Mouse (Mus musculus): ENCODE results near the gene Gm21293.
"Not testable (repeated sequence)": the region's sequence is repeated elsewhere in the genome, so short reads cannot be mapped to it uniquely, and the experiment has no call there.

The Gm21293 gene

DNA sequence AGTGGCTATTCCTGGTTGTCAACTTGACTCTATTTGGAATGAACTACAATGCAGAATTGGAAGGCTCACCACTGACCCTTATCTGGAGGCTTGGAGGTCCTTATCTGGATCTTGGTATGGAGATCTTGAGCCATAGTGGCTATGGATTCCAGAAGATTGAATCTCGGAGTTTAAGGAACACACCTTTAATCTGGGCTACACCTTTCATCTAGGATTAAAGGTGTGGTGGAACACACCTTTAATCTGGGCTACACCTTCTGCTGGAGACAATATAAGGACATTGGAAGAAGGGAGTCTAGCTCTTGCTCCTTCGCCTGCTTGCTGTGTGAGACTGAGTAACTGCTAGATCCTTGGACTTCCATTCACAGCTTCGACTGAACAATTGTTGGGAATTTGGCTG lies at the start of gene Gm21293:
Gm21293 (plus strand) TSS at position 301 of the 400 bp plus-strand sequence.
- DNase-seq (ENCODE audit: low spot score), result not testable (repeated sequence)

DNA sequence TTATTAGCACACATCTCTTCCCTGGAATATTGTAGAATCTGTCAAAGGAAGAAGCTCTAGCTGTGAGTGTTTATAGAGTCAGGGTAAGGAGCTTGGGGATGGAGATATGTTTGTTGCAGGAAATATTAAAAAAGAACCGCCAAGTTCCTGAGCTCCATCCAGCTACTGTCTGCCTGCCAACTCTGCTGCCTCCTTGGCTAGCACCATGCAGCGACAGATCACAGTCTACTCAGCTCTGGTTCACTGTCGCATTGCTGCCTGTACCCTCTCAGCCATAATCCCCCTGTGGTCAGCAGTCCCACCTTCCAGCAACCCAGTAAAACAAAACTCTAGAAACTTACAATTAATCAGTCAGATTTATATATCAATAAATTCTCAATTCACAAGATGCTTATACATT lies 32.7 kb upstream of the Gm21293 start:
- DNase-seq (ENCODE audit: low spot score), result no peak

DNA sequence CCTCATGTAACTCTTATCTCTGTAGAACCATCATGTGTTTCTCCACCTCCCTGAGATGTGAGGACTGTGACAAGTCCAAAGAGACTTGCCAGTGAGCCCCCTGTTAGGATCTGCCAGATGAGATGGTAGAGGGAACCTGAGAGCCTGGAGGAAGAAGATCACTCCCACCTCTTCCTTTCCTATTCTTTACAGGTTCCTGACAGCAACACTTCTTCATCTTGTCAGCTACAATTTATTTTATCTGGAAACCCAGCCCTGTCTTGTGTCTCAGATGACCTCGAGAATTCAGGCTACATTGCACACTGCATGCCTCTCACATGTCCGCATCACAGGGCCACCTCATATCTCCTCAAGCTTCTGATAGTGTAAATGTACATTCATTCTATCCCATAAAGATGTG lies 24.5 kb upstream of the Gm21293 start:
- DNase-seq (ENCODE audit: low spot score), result no peak

DNA sequence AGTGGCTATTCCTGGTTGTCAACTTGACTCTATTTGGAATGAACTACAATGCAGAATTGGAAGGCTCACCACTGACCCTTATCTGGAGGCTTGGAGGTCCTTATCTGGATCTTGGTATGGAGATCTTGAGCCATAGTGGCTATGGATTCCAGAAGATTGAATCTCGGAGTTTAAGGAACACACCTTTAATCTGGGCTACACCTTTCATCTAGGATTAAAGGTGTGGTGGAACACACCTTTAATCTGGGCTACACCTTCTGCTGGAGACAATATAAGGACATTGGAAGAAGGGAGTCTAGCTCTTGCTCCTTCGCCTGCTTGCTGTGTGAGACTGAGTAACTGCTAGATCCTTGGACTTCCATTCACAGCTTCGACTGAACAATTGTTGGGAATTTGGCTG lies 8.4 kb downstream of the Gm21293 start, which contains the start of gene Gm6763:
Gm6763 (plus strand) TSS at position 301 of the 400 bp plus-strand sequence.
- DNase-seq (ENCODE audit: low spot score), result not testable (repeated sequence)

DNA sequence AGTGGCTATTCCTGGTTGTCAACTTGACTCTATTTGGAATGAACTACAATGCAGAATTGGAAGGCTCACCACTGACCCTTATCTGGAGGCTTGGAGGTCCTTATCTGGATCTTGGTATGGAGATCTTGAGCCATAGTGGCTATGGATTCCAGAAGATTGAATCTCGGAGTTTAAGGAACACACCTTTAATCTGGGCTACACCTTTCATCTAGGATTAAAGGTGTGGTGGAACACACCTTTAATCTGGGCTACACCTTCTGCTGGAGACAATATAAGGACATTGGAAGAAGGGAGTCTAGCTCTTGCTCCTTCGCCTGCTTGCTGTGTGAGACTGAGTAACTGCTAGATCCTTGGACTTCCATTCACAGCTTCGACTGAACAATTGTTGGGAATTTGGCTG lies 16.9 kb downstream of the Gm21293 start, which contains the start of gene Gm8764:
Gm8764 (plus strand) TSS at position 301 of the 400 bp plus-strand sequence.
- not testable (repeated sequence) for DNase-seq (ENCODE audit: low spot score)

DNA sequence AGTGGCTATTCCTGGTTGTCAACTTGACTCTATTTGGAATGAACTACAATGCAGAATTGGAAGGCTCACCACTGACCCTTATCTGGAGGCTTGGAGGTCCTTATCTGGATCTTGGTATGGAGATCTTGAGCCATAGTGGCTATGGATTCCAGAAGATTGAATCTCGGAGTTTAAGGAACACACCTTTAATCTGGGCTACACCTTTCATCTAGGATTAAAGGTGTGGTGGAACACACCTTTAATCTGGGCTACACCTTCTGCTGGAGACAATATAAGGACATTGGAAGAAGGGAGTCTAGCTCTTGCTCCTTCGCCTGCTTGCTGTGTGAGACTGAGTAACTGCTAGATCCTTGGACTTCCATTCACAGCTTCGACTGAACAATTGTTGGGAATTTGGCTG lies 25.4 kb downstream of the Gm21293 start, which contains the start of gene Gm21304:
Gm21304 (plus strand) TSS at position 301 of the 400 bp plus-strand sequence.
- not testable (repeated sequence) for DNase-seq (ENCODE audit: low spot score)

DNA sequence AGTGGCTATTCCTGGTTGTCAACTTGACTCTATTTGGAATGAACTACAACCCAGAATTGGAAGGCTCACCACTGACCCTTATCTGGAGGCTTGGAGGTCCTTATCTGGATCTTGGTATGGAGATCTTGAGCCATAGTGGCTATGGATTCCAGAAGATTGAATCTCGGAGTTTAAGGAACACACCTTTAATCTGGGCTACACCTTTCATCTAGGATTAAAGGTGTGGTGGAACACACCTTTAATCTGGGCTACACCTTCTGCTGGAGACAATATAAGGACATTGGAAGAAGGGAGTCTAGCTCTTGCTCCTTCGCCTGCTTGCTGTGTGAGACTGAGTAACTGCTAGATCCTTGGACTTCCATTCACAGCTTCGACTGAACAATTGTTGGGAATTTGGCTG lies 33.9 kb downstream of the Gm21293 start, which contains the start of gene Gm21312:
Gm21312 (plus strand) TSS at position 301 of the 400 bp plus-strand sequence.
- not testable (repeated sequence) for DNase-seq (ENCODE audit: low spot score)

DNA sequence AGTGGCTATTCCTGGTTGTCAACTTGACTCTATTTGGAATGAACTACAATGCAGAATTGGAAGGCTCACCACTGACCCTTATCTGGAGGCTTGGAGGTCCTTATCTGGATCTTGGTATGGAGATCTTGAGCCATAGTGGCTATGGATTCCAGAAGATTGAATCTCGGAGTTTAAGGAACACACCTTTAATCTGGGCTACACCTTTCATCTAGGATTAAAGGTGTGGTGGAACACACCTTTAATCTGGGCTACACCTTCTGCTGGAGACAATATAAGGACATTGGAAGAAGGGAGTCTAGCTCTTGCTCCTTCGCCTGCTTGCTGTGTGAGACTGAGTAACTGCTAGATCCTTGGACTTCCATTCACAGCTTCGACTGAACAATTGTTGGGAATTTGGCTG lies 42.4 kb downstream of the Gm21293 start, which contains the start of gene Gm20765:
Gm20765 (plus strand) TSS at position 301 of the 400 bp plus-strand sequence.
- not testable (repeated sequence) for DNase-seq (ENCODE audit: low spot score)

DNA sequence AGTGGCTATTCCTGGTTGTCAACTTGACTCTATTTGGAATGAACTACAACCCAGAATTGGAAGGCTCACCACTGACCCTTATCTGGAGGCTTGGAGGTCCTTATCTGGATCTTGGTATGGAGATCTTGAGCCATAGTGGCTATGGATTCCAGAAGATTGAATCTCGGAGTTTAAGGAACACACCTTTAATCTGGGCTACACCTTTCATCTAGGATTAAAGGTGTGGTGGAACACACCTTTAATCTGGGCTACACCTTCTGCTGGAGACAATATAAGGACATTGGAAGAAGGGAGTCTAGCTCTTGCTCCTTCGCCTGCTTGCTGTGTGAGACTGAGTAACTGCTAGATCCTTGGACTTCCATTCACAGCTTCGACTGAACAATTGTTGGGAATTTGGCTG lies 51.0 kb downstream of the Gm21293 start, which contains the start of gene Gm4340:
Gm4340 (plus strand) TSS at position 301 of the 400 bp plus-strand sequence.
- not testable (repeated sequence) for DNase-seq (ENCODE audit: low spot score)

Data from MN1 (cell line).